Mouse (Mus musculus) kidney, adult 10 weeks (tissue): ENCODE measurements around the gene Tgfbrap1. TPM values are rescaled to one million over a fixed set of nuclear protein-coding genes. Genes with fewer than 3 reads are reported as not detected.

ENCODE experiments used
- polyA plus RNA-seq: library from polyadenylated mRNA; stranded (reverse); fragments of 350-450 nt; fragmentation: Illumina TruSeq; extraction: RNeasy Lipid Tissue Mini Kit (QIAGEN cat#74804); gene quantifications from one replicate; pipeline ENCODE4 v1.2.3, GENCODE M21; 2014; ENCODE audit warnings: low read depth, low replicate concordance

Tgfbrap1 gene
- 16.0 TPM for polyA plus RNA-seq

GRCm38 (mm10) chr1:43098031-43098984, at the start of gene Tgfbrap1, which contains the start of gene AI597479:
Gene Tgfbrap1, minus strand, starts transcription at chr1:43098637.
Gene AI597479, plus strand, starts transcription at chr1:43098710.

Other genes starting within 250 kb of the Tgfbrap1 start
- gene Mrps9, start 247.4 kb downstream of the Tgfbrap1 start, polyA plus RNA-seq, result 49.3 TPM
- not detected for gene Gpr45, start 145.8 kb downstream of the Tgfbrap1 start, polyA plus RNA-seq
- gene AI597479, start 73 bp upstream of the Tgfbrap1 start, polyA plus RNA-seq, result 28.0 TPM
- 16.2 TPM for gene Fhl2, start 98.3 kb upstream of the Tgfbrap1 start, polyA plus RNA-seq